Mouse (Mus musculus): Measurements from ENCODE around the gene Gm11034.

The Gm11034 gene

GRCm38 (mm10) chr8:72211846-72212245 lies 1.6 kb downstream of the Gm11034 start:
- no peak for DNase-seq (ENCODE audit: low spot score)

- DNase-seq (ENCODE audit: low spot score), result no peak
These were observed 2.7 kb downstream of the Gm11034 start for GRCm38 (mm10) chr8:72210710-72211109.

GRCm38 (mm10) chr8:72210222-72210621 lies 3.2 kb downstream of the Gm11034 start:
- no peak for DNase-seq (ENCODE audit: low spot score)

GRCm38 (mm10) chr8:72208582-72208981 lies 4.9 kb downstream of the Gm11034 start:
- DNase-seq (ENCODE audit: low spot score), result no peak

GRCm38 (mm10) chr8:72197997-72198396 lies 15.4 kb downstream of the Gm11034 start:
- DNase-seq (ENCODE audit: low spot score), result no peak

GRCm38 (mm10) chr8:72192065-72192464 lies 21.4 kb downstream of the Gm11034 start:
- DNase-seq (ENCODE audit: low spot score), result no peak

GRCm38 (mm10) chr8:72190215-72190539 lies 23.3 kb downstream of the Gm11034 start:
- no peak for DNase-seq (ENCODE audit: low spot score)

- no peak for DNase-seq (ENCODE audit: low spot score)
These were observed 23.8 kb downstream of the Gm11034 start, which contains the start of gene Hsh2d for GRCm38 (mm10) chr8:72189417-72190214. Gene Hsh2d (plus strand): TSS chr8:72189638.

- no peak for DNase-seq (ENCODE audit: low spot score)
These were observed 25.6 kb downstream of the Gm11034 start for GRCm38 (mm10) chr8:72187793-72188331.

- DNase-seq (ENCODE audit: low spot score), result no peak
These were observed 29.8 kb downstream of the Gm11034 start for GRCm38 (mm10) chr8:72183554-72184202.

- peak; percentile 15 for DNase-seq (ENCODE audit: low spot score)
These were observed 36.0 kb downstream of the Gm11034 start for GRCm38 (mm10) chr8:72177346-72177925.

- no peak for DNase-seq (ENCODE audit: low spot score)
These were observed 43.7 kb downstream of the Gm11034 start for GRCm38 (mm10) chr8:72169681-72170249.

GRCm38 (mm10) chr8:72169098-72169668 lies 44.3 kb downstream of the Gm11034 start:
- no peak for DNase-seq (ENCODE audit: low spot score)
